Mouse (Mus musculus) midbrain, embryonic 13.5 days (tissue): ENCODE data around the gene Inka1. TPM values are rescaled to one million over a fixed set of nuclear protein-coding genes. Genes with fewer than 3 reads are reported as not detected.
"Not testable (repeated sequence)": the region's sequence is repeated elsewhere in the genome, so short reads cannot be mapped to it uniquely, and the experiment has no call there.

ENCODE experiments used
- ATAC-seq: fragments of 200-750 bp; cut with Nextera tagmentation; 2 replicates; pipeline ENCODE4 v1.8.0; 2017; ENCODE audit warnings: mild to moderate bottlenecking, moderate TSS enrichment, moderate library complexity
- H3K27ac ChIP-seq: fragments of 300-500 bp; sonication (generic); 2 replicates; pipeline ENCODE4 v1.5.1; 2015; ENCODE audit warnings: inconsistent platforms, mild to moderate bottlenecking, moderate library complexity
- H3K27me3 ChIP-seq: fragments of 300-500 bp; sonication (generic); 2 replicates; pipeline ENCODE4 v1.6.1; 2015; ENCODE audit warnings: mild to moderate bottlenecking, inconsistent platforms
- H3K36me3 ChIP-seq: fragments of 300-500 bp; sonication (generic); 2 replicates; pipeline ENCODE4 v1.6.1; 2015; ENCODE audit warnings: mild to moderate bottlenecking, inconsistent platforms
- H3K4me1 ChIP-seq: fragments of 300-500 bp; sonication (generic); replicated peaks from 2 replicates; pipeline ENCODE4 v1.6.1; 2015; ENCODE audit warnings: inconsistent platforms
- H3K4me2 ChIP-seq: fragments of 300-500 bp; sonication (generic); replicated peaks from 2 replicates; pipeline ENCODE4 v1.6.1; 2015; ENCODE audit warnings: moderate library complexity, mild to moderate bottlenecking, inconsistent platforms
- H3K4me3 ChIP-seq: fragments of 300-500 bp; sonication (generic); replicated peaks from 2 replicates; pipeline ENCODE4 v1.5.1; 2015; ENCODE audit warnings: mild to moderate bottlenecking, inconsistent platforms
- H3K9ac ChIP-seq: fragments of 300-500 bp; sonication (generic); replicated peaks from 2 replicates; pipeline ENCODE4 v1.6.1; 2015; ENCODE audit warnings: mild to moderate bottlenecking, inconsistent platforms
- H3K9me3 ChIP-seq: fragments of 300-500 bp; sonication (generic); 2 replicates; pipeline ENCODE4 v1.6.1; 2016; ENCODE audit warnings: mild to moderate bottlenecking, inconsistent platforms
- WGBS: fragments of 180-500 bp; shearing (Covaris S2); methylation state at CpG from one replicate; pipeline ENCODE4 v1.1.7; 2015; 5-methylcytosine and 5-hydroxymethylcytosine counted together
- polyA plus RNA-seq: library from polyadenylated mRNA; unstranded; fragments of >200 nt; fragmentation: Nextera tagmentation; extraction: Ambion mirVana; gene quantifications from 2 replicates; pipeline ENCODE4 v1.2.1, GENCODE M21; 2015

Gene Inka1
- polyA plus RNA-seq = 13.2 and 13.5 TPM in 2 replicates

- ATAC-seq = peak; percentile 79
- H3K9ac ChIP-seq = peak within 1 kb of the TSS; percentile 71
- no peaks in the 10 kb centered on the region for H3K9me3 ChIP-seq
- H3K36me3 ChIP-seq = no peaks in the 10 kb centered on the region
- under 1% methylated on average over 58 of the region's 58 CpGs for WGBS
- peak within 1 kb of the TSS; percentile 63 for H3K4me3 ChIP-seq
- H3K27me3 ChIP-seq = peaks cover 25% of the 10 kb centered on the region
- peak within 1 kb of the TSS; percentile 76 for H3K4me2 ChIP-seq
- peaks cover 33% of the 10 kb centered on the region for H3K4me1 ChIP-seq
- H3K27ac ChIP-seq = peak within 1 kb of the TSS; percentile 16; the same call in 1 of the 2 replicates
These were observed at the start of gene Inka1 for GRCm38 (mm10) chr9:107985131-107986119. Gene Inka1 (minus strand): TSS chr9:107985879.

- WGBS = 91% methylated on average over 5 of the region's 5 CpGs
- Histone ChIP-seq H3K27ac (no peak overlapping the region), H3K4me2 (no peak overlapping the region), H3K9me3 (no peaks in the 10 kb centered on the region), H3K4me1 (no peaks in the 10 kb centered on the region), H3K9ac (no peak overlapping the region), H3K36me3 (peaks cover 64% of the 10 kb centered on the region), H3K27me3 (no peaks in the 10 kb centered on the region), H3K4me3 (no peak overlapping the region)
- no peak for ATAC-seq
These were observed 46.4 kb upstream of the Inka1 start for GRCm38 (mm10) chr9:108032126-108032525.

GRCm38 (mm10) chr9:108027867-108028266 lies 42.2 kb upstream of the Inka1 start:
- 98% methylated on average over 3 of the region's 3 CpGs for WGBS
- Histone ChIP-seq H3K9ac (no peak overlapping the region), H3K27ac (no peak overlapping the region), H3K4me1 (no peaks in the 10 kb centered on the region), H3K36me3 (peaks cover 64% of the 10 kb centered on the region), H3K27me3 (no peaks in the 10 kb centered on the region), H3K4me2 (no peak overlapping the region), H3K9me3 (no peaks in the 10 kb centered on the region), H3K4me3 (no peak overlapping the region)
- no peak for ATAC-seq

GRCm38 (mm10) chr9:108026584-108026983 lies 40.9 kb upstream of the Inka1 start:
- 93% methylated on average over 3 of the region's 3 CpGs for WGBS
- H3K27me3 ChIP-seq = no peaks in the 10 kb centered on the region
- no peak overlapping the region for H3K27ac ChIP-seq
- no peak overlapping the region for H3K4me2 ChIP-seq
- H3K36me3 ChIP-seq = peaks cover 54% of the 10 kb centered on the region
- no peaks in the 10 kb centered on the region for H3K9me3 ChIP-seq
- no peak for ATAC-seq
- no peaks in the 10 kb centered on the region for H3K4me1 ChIP-seq
- H3K4me3 ChIP-seq = no peak overlapping the region
- no peak overlapping the region for H3K9ac ChIP-seq

DNA sequence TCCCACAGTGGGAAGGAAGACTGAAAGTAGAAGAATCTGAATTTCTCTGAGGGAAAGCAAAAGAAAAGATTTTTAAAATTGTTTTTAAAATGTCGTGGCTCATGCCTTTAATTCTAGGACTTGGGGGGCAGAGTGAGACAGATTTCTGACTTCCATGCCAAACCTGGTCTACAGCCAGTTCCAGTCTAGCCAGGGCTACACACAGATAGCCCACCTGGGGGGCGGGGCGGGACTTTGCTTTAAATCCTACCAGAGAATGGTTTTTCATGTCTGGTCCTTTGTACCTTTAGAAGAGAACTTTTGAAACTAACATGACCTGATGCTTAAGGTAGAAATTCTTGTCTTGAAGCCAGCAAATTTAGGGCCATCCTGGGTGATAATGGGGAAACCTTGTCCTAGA lies 37.5 kb upstream of the Inka1 start:
- H3K9me3 ChIP-seq = no peaks in the 10 kb centered on the region
- no peaks in the 10 kb centered on the region for H3K27me3 ChIP-seq
- H3K27ac ChIP-seq = no peak overlapping the region
- WGBS = 92% methylated on average over 3 of the region's 3 CpGs
- H3K4me3 ChIP-seq = no peak overlapping the region
- no peaks in the 10 kb centered on the region for H3K4me1 ChIP-seq
- H3K9ac ChIP-seq = no peak overlapping the region
- no peak for ATAC-seq
- H3K4me2 ChIP-seq = no peak overlapping the region
- H3K36me3 ChIP-seq = peaks cover 40% of the 10 kb centered on the region

- 96% methylated on average over 1 of the region's 1 CpGs for WGBS
- H3K4me1 ChIP-seq = no peaks in the 10 kb centered on the region
- no peaks in the 10 kb centered on the region for H3K27me3 ChIP-seq
- no peak overlapping the region for H3K4me3 ChIP-seq
- no peak overlapping the region for H3K4me2 ChIP-seq
- no peak for ATAC-seq
- no peaks in the 10 kb centered on the region for H3K9me3 ChIP-seq
- no peak overlapping the region for H3K9ac ChIP-seq
- no peak overlapping the region for H3K27ac ChIP-seq
- H3K36me3 ChIP-seq = peaks cover 20% of the 10 kb centered on the region
These were observed 35.1 kb upstream of the Inka1 start for GRCm38 (mm10) chr9:108020741-108021140.

- Histone ChIP-seq H3K4me2 (no peak overlapping the region), H3K9ac (no peak overlapping the region), H3K27ac (no peak overlapping the region), H3K4me3 (no peak overlapping the region), H3K9me3 (no peaks in the 10 kb centered on the region), H3K27me3 (no peaks in the 10 kb centered on the region), H3K36me3 (peaks cover 7% of the 10 kb centered on the region; the same call in 1 of the 2 replicates), H3K4me1 (no peaks in the 10 kb centered on the region)
- no peak for ATAC-seq
- 83% methylated on average over 3 of the region's 3 CpGs for WGBS
These were observed 31.4 kb upstream of the Inka1 start for GRCm38 (mm10) chr9:108017127-108017526.

DNA sequence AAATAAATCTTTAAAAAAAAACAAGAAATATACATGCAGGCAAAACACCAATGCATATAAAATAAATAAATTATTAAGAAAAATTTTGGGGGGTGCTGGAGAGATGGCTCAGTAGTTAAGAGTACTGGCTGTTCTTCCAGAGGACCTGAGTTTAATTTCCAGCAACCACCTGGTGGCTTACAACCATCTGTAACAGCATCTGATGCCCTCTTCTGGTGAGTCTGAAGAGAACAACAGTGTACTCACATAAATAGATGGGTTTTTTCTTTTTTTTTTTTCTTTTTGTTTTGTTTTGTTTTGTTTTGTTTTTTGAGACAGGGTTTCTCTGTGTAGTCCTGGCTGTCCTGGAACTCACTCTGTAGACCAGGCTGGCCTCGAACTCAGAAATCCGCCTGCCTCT lies 27.9 kb upstream of the Inka1 start:
- not testable (repeated sequence) for H3K4me2 ChIP-seq, H3K27ac ChIP-seq, H3K9me3 ChIP-seq, H3K9ac ChIP-seq, H3K27me3 ChIP-seq, H3K4me3 ChIP-seq, H3K36me3 ChIP-seq, ATAC-seq, H3K4me1 ChIP-seq
- 98% methylated on average over 2 of the region's 2 CpGs for WGBS

- no peaks in the 10 kb centered on the region for H3K9me3 ChIP-seq
- peaks cover 12% of the 10 kb centered on the region for H3K4me1 ChIP-seq
- H3K9ac ChIP-seq = no peak overlapping the region
- H3K36me3 ChIP-seq = peaks cover 7% of the 10 kb centered on the region; the same call in 1 of the 2 replicates
- H3K4me2 ChIP-seq = no peak overlapping the region
- no peak overlapping the region for H3K4me3 ChIP-seq
- ATAC-seq = no peak
- no peak overlapping the region for H3K27ac ChIP-seq
- H3K27me3 ChIP-seq = no peaks in the 10 kb centered on the region
These were observed 24.7 kb upstream of the Inka1 start for GRCm38 (mm10) chr9:108010385-108010784.

- Histone ChIP-seq H3K36me3 (peaks cover 7% of the 10 kb centered on the region; the same call in 1 of the 2 replicates), H3K27ac (no peak overlapping the region), H3K4me1 (peaks cover 33% of the 10 kb centered on the region), H3K4me3 (no peak overlapping the region), H3K9me3 (no peaks in the 10 kb centered on the region), H3K9ac (no peak overlapping the region), H3K4me2 (no peak overlapping the region), H3K27me3 (no peaks in the 10 kb centered on the region)
- ATAC-seq = no peak
- 92% methylated on average over 5 of the region's 5 CpGs for WGBS
These were observed 22.4 kb upstream of the Inka1 start for GRCm38 (mm10) chr9:108008041-108008440.

DNA sequence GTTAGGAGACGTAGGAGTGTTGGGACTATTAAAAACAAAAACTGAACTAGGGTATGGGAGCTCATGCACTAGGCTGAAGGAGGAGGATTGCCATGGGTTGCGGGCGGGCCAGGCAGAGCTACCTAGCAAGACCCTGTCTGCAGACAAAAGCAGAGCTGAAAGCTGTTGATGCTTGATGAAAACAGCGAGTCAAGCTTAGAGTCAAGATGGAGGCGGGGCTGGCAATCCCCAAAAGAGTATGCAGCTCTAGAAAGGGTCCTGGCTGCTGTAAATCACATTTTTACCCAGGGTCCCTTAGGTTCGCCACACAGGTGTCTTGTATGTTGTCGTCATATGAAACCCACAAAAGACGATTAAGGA lies 17.8 kb upstream of the Inka1 start:
- Histone ChIP-seq H3K9me3 (no peaks in the 10 kb centered on the region), H3K9ac (peak overlapping the region; percentile 98), H3K36me3 (no peaks in the 10 kb centered on the region), H3K4me1 (peaks cover 40% of the 10 kb centered on the region), H3K4me2 (peak overlapping the region; percentile 88), H3K4me3 (peak overlapping the region; percentile 94), H3K27ac (peak overlapping the region; percentile 97), H3K27me3 (no peaks in the 10 kb centered on the region)
- no peak for ATAC-seq
- 16% methylated on average over 8 of the region's 8 CpGs for WGBS

DNA sequence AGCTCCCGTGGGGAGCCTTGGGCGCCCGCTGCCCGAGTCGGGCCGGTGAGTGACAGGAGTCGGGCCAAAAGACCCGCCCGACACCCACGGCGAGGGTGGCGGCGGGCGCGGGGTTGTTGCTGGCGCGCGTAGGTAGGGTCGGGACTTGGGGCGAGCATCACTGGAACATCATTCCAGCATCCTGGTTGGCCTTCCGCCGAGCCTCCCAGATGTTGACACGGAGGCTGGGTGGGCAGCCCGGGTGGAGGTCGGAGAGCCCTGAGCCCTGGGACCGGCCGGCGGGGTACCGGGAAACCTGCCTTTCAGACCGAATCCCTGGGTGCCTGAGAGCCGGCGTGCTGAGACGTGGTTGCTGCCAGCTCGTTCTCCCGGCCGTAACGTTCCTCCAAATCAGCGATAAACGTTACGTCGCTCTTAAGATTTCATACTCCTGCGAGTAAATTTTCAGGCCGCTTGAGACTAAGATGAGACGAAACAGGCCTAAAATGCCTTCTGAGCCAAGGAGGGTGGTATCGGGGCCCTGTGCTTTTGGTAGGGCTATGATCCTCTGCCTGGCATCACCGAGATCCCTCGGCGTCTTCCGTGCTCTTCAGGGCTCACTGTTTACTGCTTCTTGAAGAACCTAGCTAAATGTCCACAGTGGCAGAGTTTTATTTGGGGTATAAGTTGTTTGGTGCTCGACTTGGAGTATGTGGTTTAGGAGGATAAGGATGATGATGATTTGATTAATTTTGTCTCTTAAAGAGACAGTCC lies 17.3 kb upstream of the Inka1 start:
- H3K9me3 ChIP-seq = no peaks in the 10 kb centered on the region
- H3K4me2 ChIP-seq = peak overlapping the region; percentile 88
- peak overlapping the region; percentile 98 for H3K9ac ChIP-seq
- H3K36me3 ChIP-seq = no peaks in the 10 kb centered on the region
- H3K4me3 ChIP-seq = peak overlapping the region; percentile 94
- H3K27ac ChIP-seq = peak overlapping the region; percentile 97
- H3K4me1 ChIP-seq = peaks cover 40% of the 10 kb centered on the region
- under 1% methylated on average over 50 of the region's 50 CpGs for WGBS
- peak; percentile 70; the same call in 1 of the 2 replicates for ATAC-seq
- no peaks in the 10 kb centered on the region for H3K27me3 ChIP-seq
